Mouse (Mus musculus) G1E (cell line): ENCODE results near the gene Raver1.

ENCODE experiments used
- CTCF ChIP-seq: IDR thresholded peaks from 2 replicates; pipeline ENCODE4 v1.5.1; 2012; ENCODE audit warnings: low read depth, low read length, inconsistent platforms, mixed read lengths
- GATA1 ChIP-seq: IDR thresholded peaks from 2 replicates; pipeline ENCODE4 v1.6.1; 2012; ENCODE audit warnings: borderline replicate concordance, low read length, inconsistent platforms, mixed read lengths
- GATA2 ChIP-seq: IDR thresholded peaks from 2 replicates; pipeline ENCODE4 v1.6.1; 2012; ENCODE audit warnings: low read depth, low read length, inconsistent platforms, borderline replicate concordance
- POLR2AphosphoS5 ChIP-seq: IDR thresholded peaks from 2 replicates; pipeline ENCODE4 v1.6.1; 2012; ENCODE audit warnings: low read depth, low read length, inconsistent platforms; ENCODE audit not compliant: insufficient replicate concordance
- TAL1 ChIP-seq: conservative IDR thresholded peaks from 2 replicates; pipeline ENCODE4 v1.6.1; 2012; ENCODE audit warnings: low read depth, low read length, inconsistent platforms, mixed read lengths

- TF ChIP-seq CTCF (no peak), TAL1 (no peak), GATA2 (no peak), GATA1 (no peak), POLR2AphosphoS5 (no peak)
These were observed 6.0 kb upstream of the Raver1 start for GRCm38 (mm10) chr9:21097793-21098192.
